In the genomic region with DNA sequence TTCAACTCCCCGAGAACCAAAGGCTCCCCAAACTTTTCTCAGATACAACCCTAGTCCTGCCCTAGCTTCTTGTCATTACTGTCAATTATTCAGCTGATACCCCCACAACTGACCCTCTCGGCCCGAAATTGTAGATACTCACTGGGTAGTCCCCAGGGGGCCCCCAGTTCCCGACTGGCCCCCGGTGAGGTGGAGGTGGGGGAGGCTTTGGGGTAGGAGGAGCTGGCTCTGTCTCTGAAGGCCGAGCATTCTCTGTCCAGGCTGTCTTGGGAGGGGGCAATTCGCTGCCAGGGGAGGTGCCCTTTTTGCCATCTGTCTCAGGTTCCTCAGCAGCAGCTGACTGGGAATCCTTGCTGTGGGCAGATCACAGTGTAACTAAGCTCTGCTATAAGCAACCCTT, we compare ENCODE assay signal across 11 mouse cellular contexts.
DNase-seq lines count a peak whose midpoint lies in the region.
"Had no signal": no experiment of that assay in that cellular context is flagged by ENCODE, and none has a peak within 500 bp of the region (broad histone marks: within the 10 kb centered on the region; RNA-seq: fewer than 3 reads in every experiment).

No protein-coding gene starts in this region.

- DNase-seq in cerebellum, adult 9-10 months: peak; percentile 37
- DNase-seq in cerebellum, postnatal 4 days (ENCODE audit: low spot score in 2 of 2): no peak
- DNase-seq in heart, adult 11 months: peak; percentile 91
- DNase-seq in heart, adult 9 months (ENCODE audit: low spot score in 2 of 2): no peak
- DNase-seq in embryo, embryonic 10 days (ENCODE audit: low spot score): no peak
- DNase-seq: adrenal gland, adult 2 months; adrenal gland, postnatal 10 days; adrenal gland, postnatal 25 days; cerebellum, adult 11 months; cerebellum, adult 18-20 months; forebrain, postnatal 0 days had no signal

Comparison
In these comparisons a context has a peak if more than half of its experiments do, and no peak if none do; other contexts are left out.
1. DNase-seq: peak in cerebellum, adult 9-10 months (single experiment) and heart, adult 11 months (single experiment); none in cerebellum, postnatal 4 days (0 of 2), heart, adult 9 months (0 of 2) and embryo, embryonic 10 days (single experiment).